Mouse (Mus musculus): ENCODE results near the gene Arhgap24. TPM values are rescaled to one million over a fixed set of nuclear protein-coding genes. Genes with fewer than 3 reads are reported as not detected.

The Arhgap24 gene
- polyA plus RNA-seq, 1 experiment from 2014 or later, result 3.4 TPM

DNA sequence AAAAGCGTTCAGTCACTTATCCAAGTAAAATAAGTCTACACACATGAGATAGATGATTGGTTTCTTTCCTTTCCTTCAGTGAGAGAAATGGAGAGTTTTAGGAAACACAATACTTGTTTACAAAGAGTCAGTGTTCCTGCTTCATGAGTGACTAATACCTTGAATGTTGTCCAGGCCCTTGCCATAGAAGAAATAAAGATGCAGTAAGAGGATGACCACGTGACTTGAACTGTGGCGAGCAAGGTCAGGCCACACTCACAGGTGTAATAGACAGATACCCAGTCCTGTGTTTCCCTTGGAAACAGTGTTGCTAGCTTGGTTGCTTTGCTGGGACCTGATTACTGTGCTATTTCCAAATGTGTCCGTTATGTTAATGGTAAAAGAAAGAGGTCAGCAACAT is 23.4 kb downstream of the Arhgap24 start:
- Histone ChIP-seq H3K4me3 (no peak overlapping the region), H3K27ac (replicated peaks) (no peak overlapping the region), H3K36me3 (no peaks in the 10 kb centered on the region), H3K27me3 (no peaks in the 10 kb centered on the region), H3K9ac (replicated peaks) (no peak overlapping the region), H3K9me3 (no peaks in the 10 kb centered on the region), H3K4me1 (no peaks in the 10 kb centered on the region), H3K4me2 (replicated peaks) (no peak overlapping the region)
- ATAC-seq (replicated peaks), result no peak
- WGBS, result 94% methylated on average over 4 of the region's 4 CpGs

DNA sequence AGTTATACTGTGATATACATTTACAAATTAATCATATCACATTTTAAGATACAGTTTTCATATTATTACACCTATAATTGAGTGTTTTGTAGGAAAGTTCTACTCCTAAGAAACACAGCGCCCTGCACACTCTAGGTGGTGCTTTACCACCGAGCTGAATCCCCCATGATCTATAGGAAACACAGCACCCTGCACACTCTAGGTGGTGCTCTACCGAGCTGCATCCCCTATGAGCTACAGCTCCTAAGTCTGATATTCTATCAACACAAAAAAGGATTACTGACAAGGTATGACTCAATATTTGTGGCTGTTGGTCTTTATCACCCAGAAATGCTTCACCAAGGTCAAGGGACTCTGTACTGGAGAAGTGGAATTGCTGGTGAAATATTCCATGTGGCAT is 27.0 kb downstream of the Arhgap24 start:
- no peak overlapping the region for H3K27ac ChIP-seq (replicated peaks)
- 74% methylated on average over 3 of the region's 3 CpGs for WGBS
- H3K27me3 ChIP-seq, result no peaks in the 10 kb centered on the region
- H3K4me1 ChIP-seq, result no peaks in the 10 kb centered on the region
- no peak for ATAC-seq (replicated peaks)
- no peaks in the 10 kb centered on the region for H3K9me3 ChIP-seq
- no peak overlapping the region for H3K9ac ChIP-seq (replicated peaks)
- no peak overlapping the region for H3K4me3 ChIP-seq
- no peak overlapping the region for H3K4me2 ChIP-seq (replicated peaks)
- no peaks in the 10 kb centered on the region for H3K36me3 ChIP-seq

DNA sequence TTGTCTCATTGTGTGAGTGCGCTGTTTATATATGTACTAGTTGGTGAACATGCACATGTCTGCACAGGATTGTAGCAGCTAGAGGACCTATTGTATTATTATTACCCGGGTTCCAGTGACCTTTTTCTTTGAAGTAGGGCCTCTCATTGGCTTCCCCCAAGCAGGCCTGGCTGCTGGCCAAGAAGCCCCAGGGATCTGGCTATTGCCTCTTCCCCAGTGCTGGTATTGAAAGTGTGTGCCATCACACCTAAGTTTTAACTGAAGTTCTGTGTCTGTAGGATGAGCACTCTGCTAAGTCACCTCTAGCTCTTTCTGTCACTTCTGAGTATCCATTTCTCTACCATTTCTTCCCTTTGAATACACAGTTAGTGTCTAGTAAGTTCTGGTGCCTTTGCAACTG is 28.2 kb downstream of the Arhgap24 start:
- Histone ChIP-seq H3K9ac (replicated peaks) (no peak overlapping the region), H3K4me2 (replicated peaks) (no peak overlapping the region), H3K9me3 (no peaks in the 10 kb centered on the region), H3K36me3 (no peaks in the 10 kb centered on the region), H3K4me1 (no peaks in the 10 kb centered on the region), H3K4me3 (no peak overlapping the region), H3K27me3 (no peaks in the 10 kb centered on the region), H3K27ac (replicated peaks) (no peak overlapping the region)
- no peak for ATAC-seq (replicated peaks)
- 50% methylated on average over 2 of the region's 2 CpGs for WGBS

DNA sequence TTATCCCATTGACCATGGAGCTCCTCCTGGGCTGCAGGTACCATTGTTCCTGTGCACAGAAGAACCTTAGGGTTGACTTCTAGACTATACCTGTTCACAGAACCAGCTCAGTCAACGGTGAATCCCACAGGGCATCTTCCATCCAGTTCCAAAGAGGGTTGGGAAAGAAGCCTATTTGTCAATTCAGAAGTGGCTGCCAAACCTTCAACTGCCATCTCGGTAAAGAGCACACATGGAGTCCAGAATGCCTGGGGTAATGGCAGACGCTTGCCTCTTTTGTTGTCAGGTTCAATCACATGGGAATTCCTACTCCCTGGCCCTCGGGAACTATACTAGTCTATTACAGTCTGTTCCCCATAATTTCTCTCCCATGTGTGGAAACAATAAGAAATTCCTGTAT is 30.5 kb downstream of the Arhgap24 start:
- Histone ChIP-seq H3K4me3 (no peak overlapping the region), H3K36me3 (no peaks in the 10 kb centered on the region), H3K9me3 (no peaks in the 10 kb centered on the region), H3K27me3 (no peaks in the 10 kb centered on the region), H3K9ac (replicated peaks) (no peak overlapping the region), H3K4me2 (replicated peaks) (no peak overlapping the region), H3K4me1 (no peaks in the 10 kb centered on the region; the same call in 1 of the 2 replicates), H3K27ac (replicated peaks) (no peak overlapping the region)
- WGBS, result 67% methylated on average over 4 of the region's 4 CpGs
- no peak for ATAC-seq (replicated peaks)

DNA sequence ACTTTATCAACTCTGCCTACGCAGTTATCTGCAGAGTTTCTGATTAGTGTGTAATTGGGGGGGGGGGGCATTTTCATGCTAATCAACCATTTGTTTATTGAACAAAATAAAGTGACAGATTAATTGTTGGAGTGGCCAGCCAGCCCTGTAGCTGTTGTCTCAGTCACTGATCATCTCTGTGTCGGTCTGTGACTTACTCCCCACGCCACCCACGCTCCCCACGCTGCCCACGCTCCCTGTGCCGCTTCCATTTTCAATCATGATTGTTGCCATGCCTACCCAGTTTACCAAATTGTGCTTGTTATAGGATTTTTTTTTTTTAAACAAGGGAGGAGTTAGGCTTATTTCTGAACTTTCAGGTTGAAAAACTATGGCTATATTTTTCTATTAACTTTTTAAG is 34.3 kb downstream of the Arhgap24 start:
- WGBS, result 46% methylated on average over 7 of the region's 7 CpGs
- Histone ChIP-seq H3K4me2 (replicated peaks) (no peak overlapping the region), H3K36me3 (no peaks in the 10 kb centered on the region)

DNA sequence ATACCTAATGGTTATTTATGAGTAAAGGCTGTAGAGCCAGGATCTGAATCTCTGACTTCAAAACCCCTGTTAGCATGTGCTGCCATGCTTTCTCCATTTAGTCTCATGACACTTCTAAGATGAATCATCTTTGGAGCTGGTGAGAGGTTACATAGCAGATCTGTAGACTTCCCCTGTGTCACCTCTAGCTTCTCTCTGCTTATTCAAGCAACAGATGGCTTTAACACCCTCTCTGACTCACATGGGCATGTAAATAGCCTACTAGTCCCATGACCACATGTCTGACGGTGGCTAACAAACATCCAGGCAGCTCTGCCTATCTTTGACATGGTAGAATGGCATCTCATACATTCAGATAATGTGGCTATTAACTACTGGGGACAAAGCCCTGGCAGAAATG is 39.3 kb downstream of the Arhgap24 start:
- Histone ChIP-seq H3K9me3 (no peaks in the 10 kb centered on the region), H3K36me3 (no peaks in the 10 kb centered on the region), H3K4me1 (no peaks in the 10 kb centered on the region; the same call in 1 of the 2 replicates), H3K9ac (replicated peaks) (no peak overlapping the region), H3K27me3 (no peaks in the 10 kb centered on the region), H3K4me2 (replicated peaks) (no peak overlapping the region), H3K4me3 (no peak overlapping the region), H3K27ac (replicated peaks) (no peak overlapping the region)
- no peak for ATAC-seq (replicated peaks)
- 96% methylated on average over 1 of the region's 1 CpGs for WGBS

More for the DNA sequence above, 34.3 kb downstream of the Arhgap24 start:
- no peaks in the 10 kb centered on the region; the same call in 1 of the 2 replicates for H3K4me1 ChIP-seq
- no peaks in the 10 kb centered on the region for H3K9me3 ChIP-seq
- no peak overlapping the region for H3K27ac ChIP-seq (replicated peaks)
- H3K4me3 ChIP-seq, result no peak overlapping the region
- ATAC-seq (replicated peaks), result no peak
- H3K9ac ChIP-seq (replicated peaks), result no peak overlapping the region
- no peaks in the 10 kb centered on the region for H3K27me3 ChIP-seq

DNA sequence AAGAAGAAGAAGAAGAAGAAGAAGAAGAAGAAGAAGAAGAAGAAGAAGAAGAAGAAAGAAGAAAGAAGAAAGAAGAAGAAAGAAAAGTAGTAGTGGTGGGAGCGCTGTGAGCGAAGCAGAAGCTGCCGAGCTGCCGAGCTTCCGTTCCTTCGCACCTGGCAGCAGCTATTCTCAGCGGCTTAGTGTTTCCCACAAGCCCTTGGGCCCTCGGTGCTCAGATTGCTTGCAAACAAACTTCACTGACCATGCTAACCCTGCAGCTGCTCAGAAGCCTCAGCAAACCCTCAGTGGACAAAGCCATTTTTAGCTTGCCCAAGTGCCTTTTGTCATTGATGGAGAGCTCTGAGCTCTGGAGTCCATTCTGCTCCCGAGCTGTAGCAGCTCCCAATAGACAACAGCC is 54.1 kb downstream of the Arhgap24 start:
- no peaks in the 10 kb centered on the region for H3K9me3 ChIP-seq
- H3K36me3 ChIP-seq, result no peaks in the 10 kb centered on the region

DNA sequence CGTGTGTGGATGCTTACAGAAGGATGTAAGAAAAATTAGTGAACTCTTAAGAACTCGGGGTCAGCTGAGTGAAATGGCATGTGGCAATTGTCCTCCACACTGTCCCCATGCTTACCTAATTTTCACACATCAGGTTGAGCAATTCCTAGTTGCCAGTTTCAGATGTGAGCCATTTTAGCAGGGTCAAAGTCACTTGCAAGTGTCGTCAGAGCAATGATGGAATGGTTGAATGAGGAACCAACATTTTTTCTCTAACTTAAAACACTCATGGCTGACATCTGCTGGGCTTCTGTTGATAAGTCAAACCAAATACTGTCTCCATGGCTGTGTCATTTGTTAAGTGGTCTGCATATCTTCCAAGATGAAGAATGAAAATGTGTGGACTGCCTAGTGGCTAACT is 56.6 kb downstream of the Arhgap24 start:
- H3K9me3 ChIP-seq, result no peaks in the 10 kb centered on the region
- H3K4me3 ChIP-seq, result no peak overlapping the region
- no peak overlapping the region for H3K27ac ChIP-seq (replicated peaks)
- WGBS, result 81% methylated on average over 3 of the region's 3 CpGs
- no peak overlapping the region for H3K9ac ChIP-seq (replicated peaks)
- H3K27me3 ChIP-seq, result no peaks in the 10 kb centered on the region
- no peak overlapping the region for H3K4me2 ChIP-seq (replicated peaks)
- no peaks in the 10 kb centered on the region for H3K4me1 ChIP-seq
- ATAC-seq (replicated peaks), result no peak
- H3K36me3 ChIP-seq, result no peaks in the 10 kb centered on the region

More for the DNA sequence above, 54.1 kb downstream of the Arhgap24 start:
- H3K4me2 ChIP-seq (replicated peaks), result no peak overlapping the region
- H3K27ac ChIP-seq (replicated peaks), result no peak overlapping the region
- H3K4me3 ChIP-seq, result no peak overlapping the region
- ATAC-seq (replicated peaks), result no peak
- no peaks in the 10 kb centered on the region for H3K27me3 ChIP-seq
- H3K9ac ChIP-seq (replicated peaks), result no peak overlapping the region
- H3K4me1 ChIP-seq, result no peaks in the 10 kb centered on the region
- WGBS, result 87% methylated on average over 9 of the region's 9 CpGs

DNA sequence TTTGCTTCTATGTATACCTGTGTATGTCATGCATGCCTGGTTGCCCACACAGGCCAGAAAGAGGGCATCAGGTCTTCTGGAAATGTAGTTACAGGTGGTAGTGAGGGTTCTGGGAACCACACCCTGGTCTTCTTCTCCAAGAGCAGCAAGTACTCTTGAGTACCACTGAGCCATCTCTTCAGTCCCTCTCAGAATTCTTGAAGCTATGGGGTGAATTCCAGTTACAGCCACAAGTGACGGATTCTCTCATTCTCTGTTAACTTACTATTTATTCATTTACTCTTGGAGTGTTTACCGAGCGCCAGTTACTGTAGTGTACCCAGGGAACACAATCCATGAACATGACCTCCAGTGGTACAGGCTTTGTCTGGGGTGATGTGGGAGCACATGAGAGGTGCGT is 65.1 kb downstream of the Arhgap24 start:
- H3K4me3 ChIP-seq, result no peak overlapping the region
- WGBS, result 96% methylated on average over 4 of the region's 4 CpGs

DNA sequence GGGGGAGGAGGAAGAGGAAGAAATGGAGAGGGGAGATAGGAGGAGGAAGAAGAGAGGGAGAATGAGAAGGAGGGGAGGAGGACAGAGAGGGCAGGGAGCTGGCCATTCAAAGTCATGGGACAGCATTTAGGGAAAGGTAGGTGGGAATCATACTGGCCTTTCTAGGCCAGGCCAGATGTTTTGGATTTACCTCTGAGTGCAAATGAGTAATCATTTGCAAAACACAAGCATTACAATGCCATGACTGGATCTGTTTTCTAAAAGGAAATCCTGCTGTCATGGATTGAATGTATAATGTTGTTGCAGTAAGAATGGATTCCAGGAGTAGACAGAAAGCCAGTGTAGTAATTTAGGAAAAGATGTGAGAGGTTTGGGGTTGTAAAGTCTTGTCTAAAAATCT is 66.6 kb downstream of the Arhgap24 start:
- no peak overlapping the region for H3K4me2 ChIP-seq (replicated peaks)
- H3K36me3 ChIP-seq, result no peaks in the 10 kb centered on the region
- H3K9me3 ChIP-seq, result no peaks in the 10 kb centered on the region
- H3K27me3 ChIP-seq, result no peaks in the 10 kb centered on the region
- H3K9ac ChIP-seq (replicated peaks), result no peak overlapping the region
- no peak overlapping the region for H3K27ac ChIP-seq (replicated peaks)
- no peaks in the 10 kb centered on the region for H3K4me1 ChIP-seq
- no peak for ATAC-seq (replicated peaks)
- H3K4me3 ChIP-seq, result no peak overlapping the region

More for the DNA sequence above, 65.1 kb downstream of the Arhgap24 start:
- no peaks in the 10 kb centered on the region for H3K9me3 ChIP-seq
- no peaks in the 10 kb centered on the region for H3K27me3 ChIP-seq
- no peak overlapping the region for H3K9ac ChIP-seq (replicated peaks)
- no peaks in the 10 kb centered on the region for H3K36me3 ChIP-seq
- H3K27ac ChIP-seq (replicated peaks), result no peak overlapping the region
- H3K4me2 ChIP-seq (replicated peaks), result no peak overlapping the region
- ATAC-seq (replicated peaks), result no peak
- no peaks in the 10 kb centered on the region for H3K4me1 ChIP-seq

DNA sequence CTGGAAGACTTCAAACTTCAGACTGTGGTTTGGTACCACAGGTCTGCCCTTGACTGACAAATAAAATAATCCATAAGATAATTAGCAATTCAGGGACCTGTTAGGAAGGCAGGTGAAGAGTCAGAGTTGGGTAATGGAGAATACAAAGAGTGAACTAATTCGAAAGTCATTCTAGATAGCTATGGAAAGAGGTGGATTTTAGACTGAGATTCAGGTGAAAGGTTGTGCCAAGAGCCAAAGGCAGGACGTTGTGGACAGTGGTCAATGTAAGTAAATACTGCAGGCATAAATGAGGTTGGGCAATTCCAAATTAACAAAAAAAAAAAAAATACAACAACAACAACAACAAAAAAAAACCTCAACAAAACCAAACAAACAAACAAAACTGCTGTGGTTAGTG is 67.2 kb downstream of the Arhgap24 start:
- WGBS, result 84% methylated on average over 2 of the region's 2 CpGs
- H3K4me3 ChIP-seq, result no peak overlapping the region
- H3K4me2 ChIP-seq (replicated peaks), result no peak overlapping the region
- H3K27me3 ChIP-seq, result no peaks in the 10 kb centered on the region
- no peak overlapping the region for H3K9ac ChIP-seq (replicated peaks)
- no peak for ATAC-seq (replicated peaks)
- no peaks in the 10 kb centered on the region for H3K4me1 ChIP-seq
- no peaks in the 10 kb centered on the region for H3K36me3 ChIP-seq
- H3K27ac ChIP-seq (replicated peaks), result no peak overlapping the region
- H3K9me3 ChIP-seq, result no peaks in the 10 kb centered on the region

DNA sequence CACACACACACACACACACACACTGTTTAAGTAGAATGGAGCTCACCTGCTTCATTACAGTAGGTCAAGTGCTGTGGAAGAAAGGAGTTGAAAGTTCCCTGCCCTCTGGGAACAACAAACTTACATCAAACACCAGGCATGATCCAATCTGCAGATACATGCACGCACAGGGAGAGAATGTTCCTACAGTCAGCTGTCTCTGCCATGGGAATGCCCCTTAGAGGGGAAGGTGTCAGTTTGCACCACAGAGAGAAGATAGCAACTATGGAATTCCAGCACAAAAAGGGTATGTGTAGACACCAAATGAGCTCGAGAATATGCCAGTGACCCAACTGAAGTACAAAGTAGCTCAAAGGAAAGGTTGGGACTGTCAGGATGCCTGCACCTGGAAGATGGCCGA is 69.0 kb downstream of the Arhgap24 start:
- ATAC-seq (replicated peaks), result no peak
- Histone ChIP-seq H3K9ac (replicated peaks) (no peak overlapping the region), H3K4me1 (no peaks in the 10 kb centered on the region), H3K4me2 (replicated peaks) (no peak overlapping the region), H3K4me3 (no peak overlapping the region), H3K27ac (replicated peaks) (no peak overlapping the region), H3K9me3 (no peaks in the 10 kb centered on the region), H3K36me3 (no peaks in the 10 kb centered on the region), H3K27me3 (no peaks in the 10 kb centered on the region)
- 66% methylated on average over 3 of the region's 3 CpGs for WGBS

DNA sequence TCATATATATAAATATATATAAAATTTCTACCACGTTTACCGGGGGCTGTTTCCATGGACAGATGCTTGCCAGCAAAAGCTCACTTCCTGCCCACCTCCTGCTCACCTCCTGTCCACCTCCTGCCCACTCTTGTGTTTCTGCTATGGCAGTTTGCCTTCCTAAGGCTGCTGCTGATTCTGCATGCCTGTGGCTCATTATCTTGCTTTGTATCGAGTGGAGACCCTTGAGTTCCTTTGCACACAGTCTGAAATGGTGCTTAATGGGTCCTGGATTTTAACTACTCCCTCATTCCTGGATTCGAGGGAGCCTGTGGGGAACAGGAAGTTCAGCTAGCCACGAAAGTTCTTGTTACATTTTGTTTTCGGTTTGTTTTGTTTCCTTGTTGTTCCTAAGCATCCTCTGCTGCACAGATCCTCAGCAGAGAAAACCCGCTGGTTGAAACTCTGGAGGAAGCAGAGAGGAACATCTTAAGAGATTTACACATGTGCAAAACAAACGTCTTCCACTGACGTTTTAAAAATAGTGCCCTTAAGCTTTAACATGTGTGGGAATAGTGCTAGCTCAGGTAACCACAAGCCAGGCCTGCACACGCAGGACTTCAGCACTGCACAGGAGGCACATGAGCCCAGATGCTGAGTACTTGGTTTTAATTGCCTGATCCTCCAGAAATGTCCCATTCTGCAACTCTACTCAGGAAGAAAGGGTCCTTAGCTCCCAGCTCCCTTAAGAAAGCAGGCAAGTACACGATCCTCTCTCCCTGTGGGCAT is 69.9 kb downstream of the Arhgap24 start:
- H3K27ac ChIP-seq (replicated peaks), result no peak overlapping the region
- H3K9ac ChIP-seq (replicated peaks), result no peak overlapping the region
- no peaks in the 10 kb centered on the region for H3K36me3 ChIP-seq
- no peak overlapping the region for H3K4me2 ChIP-seq (replicated peaks)
- H3K9me3 ChIP-seq, result no peaks in the 10 kb centered on the region
- no peaks in the 10 kb centered on the region for H3K4me1 ChIP-seq
- no peaks in the 10 kb centered on the region for H3K27me3 ChIP-seq
- no peak for ATAC-seq (replicated peaks)
- no peak overlapping the region for H3K4me3 ChIP-seq
- 66% methylated on average over 11 of the region's 11 CpGs for WGBS

Data from forebrain, embryonic 15.5 days (tissue).